Mouse (Mus musculus) hindbrain, embryonic 14.5 days (tissue): ENCODE data around the gene Bcl3. TPM values are rescaled to one million over a fixed set of nuclear protein-coding genes. Genes with fewer than 3 reads are reported as not detected.

Experiments
- ATAC-seq: fragments of 200-750 bp; cut with Nextera tagmentation; 2 replicates; pipeline ENCODE4 v1.8.0; 2017; ENCODE audit warnings: moderate number of reproducible peaks, mild to moderate bottlenecking, moderate TSS enrichment, moderate library complexity; ENCODE audit not compliant: low FRiP score
- DNase-seq: peaks from one replicate; pipeline ENCODE4 v3.0.0-alpha.2; 2015; ENCODE audit warnings: low spot score
- H3K27ac ChIP-seq: fragments of 300-500 bp; sonication (generic); 2 replicates; pipeline ENCODE4 v1.5.1; 2014; ENCODE audit warnings: mild to moderate bottlenecking, moderate library complexity
- H3K27me3 ChIP-seq: fragments of 300-500 bp; sonication (generic); 2 replicates; pipeline ENCODE4 v1.6.1; 2014; ENCODE audit warnings: mild to moderate bottlenecking, low read length, mixed read lengths; ENCODE audit not compliant: control insufficient read depth, insufficient read depth
- H3K36me3 ChIP-seq: fragments of 300-500 bp; sonication (generic); replicated peaks from 2 replicates; pipeline ENCODE4 v1.6.1; 2014; ENCODE audit not compliant: control insufficient read depth, insufficient read depth
- H3K4me1 ChIP-seq: fragments of 300-500 bp; sonication (generic); replicated peaks from 2 replicates; pipeline ENCODE4 v1.6.1; 2014; ENCODE audit warnings: antibody characterized with exemption, low read length, mixed read lengths; ENCODE audit not compliant: control insufficient read depth, insufficient read depth
- H3K4me2 ChIP-seq: fragments of 300-500 bp; sonication (generic); replicated peaks from 2 replicates; pipeline ENCODE4 v1.6.1; 2014; ENCODE audit warnings: mild to moderate bottlenecking, moderate library complexity
- H3K4me3 ChIP-seq: fragments of 300-500 bp; sonication (generic); replicated peaks from 2 replicates; pipeline ENCODE4 v1.5.1; 2014; ENCODE audit warnings: mild to moderate bottlenecking, low read length
- H3K9ac ChIP-seq: fragments of 300-500 bp; sonication (generic); 2 replicates; pipeline ENCODE4 v1.6.1; 2014
- H3K9me3 ChIP-seq: fragments of 300-500 bp; sonication (generic); 2 replicates; pipeline ENCODE4 v1.6.1; 2016; ENCODE audit warnings: low read length; ENCODE audit not compliant: control insufficient read depth
- WGBS: fragments of 180-500 bp; shearing (Covaris S2); extraction: QIAGEN DNeasy Blood & Tissue Kit; methylation state at CpG from one replicate; pipeline ENCODE4 v1.1.7; 2014; 5-methylcytosine and 5-hydroxymethylcytosine counted together
- polyA plus RNA-seq: library from polyadenylated mRNA; unstranded; fragments of >200 nt; fragmentation: Nextera tagmentation; extraction: Ambion mirVana; gene quantifications from 2 replicates; pipeline ENCODE4 v1.2.1, GENCODE M21; 2014

The Bcl3 gene
- 0.58 and 0.97 TPM in 2 replicates for polyA plus RNA-seq

DNA sequence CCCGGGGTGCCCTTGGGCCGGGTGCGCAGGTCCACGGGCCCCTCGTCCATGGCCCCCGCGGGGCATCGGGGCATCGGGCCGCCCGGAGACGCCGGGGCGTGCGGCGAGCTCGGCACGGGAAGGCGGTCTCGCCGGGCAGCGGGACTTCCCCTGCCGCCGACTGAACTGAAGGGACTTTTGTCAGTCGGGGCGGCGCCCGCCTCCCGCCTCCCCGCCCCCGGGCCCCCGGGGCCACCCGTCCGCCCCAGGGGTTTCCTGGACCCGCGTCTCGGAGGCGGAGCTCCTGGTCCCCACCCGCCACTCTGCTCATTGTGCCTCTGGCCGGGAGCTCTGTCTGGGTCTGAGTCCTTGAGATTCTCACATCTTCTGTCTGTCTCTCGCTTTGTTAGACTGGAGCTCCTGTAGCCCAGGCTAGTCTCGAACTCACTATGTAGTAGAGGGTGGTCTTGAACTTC, at the start of gene Bcl3:
Gene Bcl3 (minus strand): TSS at position 167 of the 455 bp plus-strand sequence.
- no peak within 1 kb of the TSS for H3K27ac ChIP-seq
- 0 out of 2 replicates have a peak, but pooled peaks cover 4% of the 10 kb centered on the region for H3K9me3 ChIP-seq
- WGBS: under 1% methylated on average over 42 of the region's 42 CpGs

DNA sequence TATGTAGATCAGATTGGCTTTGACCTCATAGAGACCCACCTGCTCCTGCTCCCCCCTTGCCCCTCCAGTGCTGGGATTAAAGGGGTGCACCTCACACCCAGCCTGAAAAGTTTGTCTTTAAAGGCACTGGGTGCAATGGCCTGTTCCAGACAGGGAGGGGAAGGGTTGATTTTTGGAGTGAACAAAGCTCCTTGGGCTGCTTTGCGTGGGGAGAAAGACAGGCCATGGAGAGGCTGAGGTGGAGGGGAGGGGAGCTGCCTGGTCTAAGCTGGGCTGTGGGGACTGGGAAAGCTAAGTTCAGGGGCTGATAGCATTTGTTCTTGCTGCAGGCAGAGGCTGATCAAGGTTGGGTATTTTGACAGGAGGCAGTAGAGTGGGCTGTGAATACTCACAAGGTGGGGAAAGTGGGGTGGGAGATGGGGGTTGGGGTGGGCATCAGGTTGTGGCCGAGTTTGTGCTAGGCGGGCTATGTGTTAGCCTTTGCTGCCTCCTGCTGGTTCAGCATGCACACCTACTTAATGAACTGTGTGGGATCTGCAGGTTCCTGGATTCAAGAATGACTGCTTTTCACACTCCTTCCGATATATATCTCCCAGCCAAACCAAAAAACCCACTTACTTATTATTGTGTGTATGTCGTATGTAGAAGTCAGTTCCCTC, 49.5 kb upstream of the Bcl3 start:
- ATAC-seq (no peak), DNase-seq (no peak)
- Histone ChIP-seq H3K27ac (no peak overlapping the region), H3K4me3 (no peak overlapping the region), H3K36me3 (no peaks in the 10 kb centered on the region), H3K4me2 (no peak overlapping the region), H3K9ac (no peak overlapping the region), H3K27me3 (no peaks in the 10 kb centered on the region), H3K4me1 (no peaks in the 10 kb centered on the region), H3K9me3 (no peaks in the 10 kb centered on the region)
- 45% methylated on average over 5 of the region's 5 CpGs for WGBS

More for the DNA sequence above, at the start of gene Bcl3:
- Histone ChIP-seq H3K9ac (peak within 1 kb of the TSS; percentile 42; the same call in 1 of the 2 replicates), H3K4me2 (peak within 1 kb of the TSS; percentile 47), H3K4me3 (peak within 1 kb of the TSS; percentile 22), H3K36me3 (no peaks in the 10 kb centered on the region), H3K27me3 (peaks cover 51% of the 10 kb centered on the region), H3K4me1 (peaks cover 6% of the 10 kb centered on the region; the same call in 1 of the 2 replicates)
- ATAC-seq (no peak), DNase-seq (no peak)

- no peaks in the 10 kb centered on the region for H3K36me3 ChIP-seq
- H3K4me3 ChIP-seq: no peak overlapping the region
- H3K4me1 ChIP-seq: no peaks in the 10 kb centered on the region
- no peak overlapping the region for H3K27ac ChIP-seq
- H3K9me3 ChIP-seq: no peaks in the 10 kb centered on the region
- ATAC-seq (no peak), DNase-seq (no peak)
- H3K27me3 ChIP-seq: no peaks in the 10 kb centered on the region
- no peak overlapping the region for H3K9ac ChIP-seq
- WGBS: 70% methylated on average over 10 of the region's 10 CpGs
- no peak overlapping the region for H3K4me2 ChIP-seq
These were observed 48.6 kb upstream of the Bcl3 start for GRCm38 (mm10) chr7:19871137-19871621.

DNA sequence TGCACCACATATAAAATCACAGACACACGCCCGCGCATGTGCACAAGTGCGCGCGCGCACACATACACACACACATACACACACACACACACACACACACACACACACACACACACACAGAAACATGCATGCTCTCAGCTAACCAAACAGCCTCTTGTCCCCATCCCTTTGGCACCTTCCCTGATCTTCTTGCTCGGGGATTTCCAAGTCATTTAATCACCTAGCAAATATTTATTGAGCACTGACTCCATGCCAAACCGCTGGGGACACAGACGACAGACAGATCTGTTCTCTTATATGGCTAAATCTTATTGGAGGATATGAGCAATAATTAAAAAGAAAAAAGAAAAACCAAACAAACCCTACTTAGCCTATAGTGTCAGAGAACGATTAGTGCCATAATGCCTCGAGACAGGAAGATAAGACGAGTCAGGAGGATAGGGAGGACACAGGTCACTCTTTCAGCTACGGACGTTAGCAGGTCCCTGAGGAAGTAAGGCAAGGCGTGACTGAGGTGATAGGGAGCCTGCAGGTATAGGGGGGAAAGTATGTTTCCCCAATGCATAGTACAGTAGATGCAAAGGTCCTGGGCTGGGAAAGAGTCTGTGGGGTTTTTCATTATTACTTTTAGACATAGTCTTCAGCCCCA, 45.3 kb upstream of the Bcl3 start:
- Histone ChIP-seq H3K9me3 (no peaks in the 10 kb centered on the region), H3K9ac (no peak overlapping the region), H3K36me3 (no peaks in the 10 kb centered on the region), H3K4me3 (no peak overlapping the region), H3K4me2 (no peak overlapping the region), H3K27me3 (no peaks in the 10 kb centered on the region), H3K27ac (no peak overlapping the region), H3K4me1 (no peaks in the 10 kb centered on the region)
- ATAC-seq (no peak), DNase-seq (no peak)
- 90% methylated on average over 16 of the region's 16 CpGs for WGBS

GRCm38 (mm10) chr7:19866490-19866889, 43.9 kb upstream of the Bcl3 start:
- no peaks in the 10 kb centered on the region for H3K27me3 ChIP-seq
- no peak overlapping the region for H3K4me2 ChIP-seq
- H3K4me3 ChIP-seq: no peak overlapping the region
- DNase-seq: no peak
- no peak overlapping the region for H3K9ac ChIP-seq
- H3K36me3 ChIP-seq: no peaks in the 10 kb centered on the region
- H3K9me3 ChIP-seq: no peaks in the 10 kb centered on the region
- H3K27ac ChIP-seq: no peak overlapping the region
- WGBS: 91% methylated on average over 6 of the region's 6 CpGs
- H3K4me1 ChIP-seq: no peaks in the 10 kb centered on the region
- no peak for ATAC-seq

DNA sequence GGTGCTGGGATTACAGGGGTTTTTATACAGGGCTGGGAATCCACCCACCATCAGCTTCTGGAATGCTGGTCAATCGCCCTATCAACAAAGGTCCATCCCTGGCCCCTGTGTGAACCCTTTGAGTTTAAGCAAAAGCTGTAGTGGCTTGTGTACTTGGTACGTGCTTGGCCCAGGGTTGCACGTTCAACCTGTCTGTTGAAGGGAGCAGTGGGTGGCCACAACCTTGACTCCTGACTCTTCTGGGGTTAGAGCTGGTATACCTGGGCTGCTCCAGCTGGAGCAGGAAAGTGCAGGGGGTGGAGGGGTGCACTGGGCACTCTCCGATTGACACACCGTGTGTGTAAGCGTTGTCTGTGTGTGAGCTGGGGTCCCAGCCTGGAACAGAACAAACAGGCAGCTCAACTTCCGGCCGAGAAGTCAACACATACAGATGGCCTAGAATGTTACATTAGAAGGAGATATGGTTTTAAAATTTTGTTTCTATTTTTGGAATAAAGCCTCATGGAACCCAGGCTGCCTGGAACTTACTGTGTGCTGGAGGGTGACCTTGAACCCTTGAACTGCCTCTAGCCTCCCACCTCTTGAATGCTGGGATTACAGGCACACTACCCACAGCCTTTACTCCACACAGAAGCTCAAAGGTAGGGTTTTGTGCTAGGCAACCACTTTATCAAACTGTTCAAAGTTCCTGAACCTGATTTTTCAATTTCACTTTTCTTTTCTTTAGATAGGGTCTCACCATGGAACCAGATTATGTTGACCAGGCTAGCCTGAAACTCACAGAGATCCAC, 42.9 kb upstream of the Bcl3 start:
- Histone ChIP-seq H3K4me3 (no peak overlapping the region), H3K27ac (no peak overlapping the region), H3K36me3 (no peaks in the 10 kb centered on the region), H3K9me3 (no peaks in the 10 kb centered on the region), H3K27me3 (no peaks in the 10 kb centered on the region), H3K4me2 (no peak overlapping the region), H3K4me1 (no peaks in the 10 kb centered on the region), H3K9ac (no peak overlapping the region)
- ATAC-seq (no peak), DNase-seq (no peak)
- WGBS: 86% methylated on average over 8 of the region's 8 CpGs

DNA sequence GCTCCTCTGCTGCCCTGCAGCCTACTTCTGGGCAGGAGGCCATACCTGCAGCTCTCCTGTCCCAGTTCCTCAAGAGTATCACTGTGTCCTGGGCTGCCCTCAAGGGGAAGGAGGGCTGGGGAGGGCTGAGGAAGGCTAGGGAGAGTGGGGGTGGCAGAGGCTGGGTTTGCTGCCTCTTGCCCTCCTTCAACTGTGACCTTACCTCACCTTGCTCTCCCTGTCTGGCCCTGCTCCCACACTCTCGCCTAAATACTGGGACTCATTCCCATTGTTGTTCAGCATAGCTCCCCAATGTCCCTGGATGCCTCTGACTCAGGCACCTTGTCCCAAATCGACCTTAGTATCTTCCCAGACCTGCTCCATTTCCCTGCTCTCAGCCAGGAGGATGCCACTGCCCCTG, 41.7 kb upstream of the Bcl3 start:
- ATAC-seq (no peak), DNase-seq (no peak)
- Histone ChIP-seq H3K27ac (no peak overlapping the region), H3K9me3 (no peaks in the 10 kb centered on the region), H3K27me3 (no peaks in the 10 kb centered on the region), H3K36me3 (no peaks in the 10 kb centered on the region), H3K4me1 (no peaks in the 10 kb centered on the region), H3K4me2 (no peak overlapping the region), H3K4me3 (no peak overlapping the region), H3K9ac (no peak overlapping the region)
- 54% methylated on average over 2 of the region's 2 CpGs for WGBS

GRCm38 (mm10) chr7:19861199-19861598, 38.6 kb upstream of the Bcl3 start, which contains the start of gene Ceacam16:
Ceacam16 (minus strand) TSS chr7:19861299.
- Histone ChIP-seq H3K36me3 (no peaks in the 10 kb centered on the region), H3K9ac (no peak within 1 kb of the TSS), H3K9me3 (no peaks in the 10 kb centered on the region), H3K4me1 (no peaks in the 10 kb centered on the region), H3K4me2 (no peak within 1 kb of the TSS), H3K27me3 (no peaks in the 10 kb centered on the region), H3K27ac (no peak within 1 kb of the TSS), H3K4me3 (no peak within 1 kb of the TSS)
- DNase-seq (no peak), ATAC-seq (no peak)
- 85% methylated on average over 9 of the region's 9 CpGs for WGBS

- Histone ChIP-seq H3K36me3 (no peaks in the 10 kb centered on the region), H3K9ac (no peak overlapping the region), H3K4me2 (no peak overlapping the region), H3K27me3 (no peaks in the 10 kb centered on the region), H3K27ac (no peak overlapping the region), H3K4me3 (no peak overlapping the region), H3K9me3 (no peaks in the 10 kb centered on the region), H3K4me1 (no peaks in the 10 kb centered on the region)
- DNase-seq: no peak
- ATAC-seq: no peak
- 76% methylated on average over 10 of the region's 10 CpGs for WGBS
These were observed 37.2 kb upstream of the Bcl3 start for GRCm38 (mm10) chr7:19859740-19860139.
